Mouse (Mus musculus) kidney, adult 2 months (tissue): ENCODE data around the gene 2900026A02Rik.

Experiments
- CTCF ChIP-seq: fragments of 200-500 bp; conservative IDR thresholded peaks from 2 replicates; pipeline ENCODE4 v1.5.1; 2011; ENCODE audit warnings: low read depth, mild to moderate bottlenecking, control low read depth, low read length, moderate library complexity, mixed read lengths; ENCODE audit not compliant: insufficient read depth, insufficient read length
- POLR2A ChIP-seq: fragments of 200-500 bp; IDR thresholded peaks from one replicate; pipeline ENCODE4 v1.6.1; 2011; ENCODE audit warnings: low read depth, low read length, control low read depth

DNA sequence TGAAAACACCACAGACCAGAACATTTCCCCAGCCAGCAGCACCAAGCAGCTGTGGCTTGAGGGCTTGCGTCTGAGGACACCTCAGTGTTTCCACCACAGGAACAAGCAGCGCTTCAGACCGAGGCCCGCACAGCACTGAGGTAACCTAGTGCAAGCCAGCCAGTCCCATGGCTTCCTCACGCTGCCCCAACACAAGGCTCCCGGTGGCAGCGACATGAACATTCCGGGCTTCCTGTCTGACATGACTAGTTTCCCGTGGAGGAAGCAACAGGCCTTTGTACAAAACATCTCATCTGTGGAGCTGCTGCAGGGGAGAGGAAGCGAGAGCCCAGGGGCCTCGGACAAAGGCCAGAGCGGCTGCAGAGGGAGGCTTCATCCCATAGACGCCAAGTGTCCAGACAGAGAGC lies 88.4 kb downstream of the 2900026A02Rik start:
- TF ChIP-seq POLR2A (no peak), CTCF (no peak)
